Mouse (Mus musculus): ENCODE data around the gene Megf8.

- no peak for TF ChIP-seq POLR2A (IDR thresholded peaks at IDR 0.05; ENCODE audit: low read depth, low read length)
- no peak for TF ChIP-seq CTCF (IDR thresholded peaks at IDR 0.05; ENCODE audit: extremely low read depth, insufficient read length, insufficient replicate concordance, low read depth, low read length)
Observed at GRCm38 (mm10) chr7:25284766-25285165, 32.2 kb upstream of the Megf8 start.

All from small intestine, adult 2 months (tissue).